Mouse (Mus musculus) thymus, postnatal 0 days (tissue): ENCODE measurements around the gene Zfp14. TPM values are rescaled to one million over a fixed set of nuclear protein-coding genes. Genes with fewer than 3 reads are reported as not detected.

Experiments used
- microRNA-seq: library from miRNA; unstranded; fragments of <30 nt; microRNA quantifications from one replicate; pipeline ENCODE4, GENCODE M21; 2016; ENCODE audit warnings: borderline number of aligned reads
- polyA plus RNA-seq: library from polyadenylated mRNA; unstranded; fragments of >200 nt; fragmentation: Nextera tagmentation; extraction: Ambion mirVana; gene quantifications from 2 replicates; pipeline ENCODE4 v1.2.1, GENCODE M21; 2015

The Zfp14 gene
- polyA plus RNA-seq, 1 experiment from 2014 or later = 2.4 TPM

Small RNA genes within 50 kb of the gene (microRNA-seq; reads per million reads assigned to microRNA genes)
- gene Gm23368 = not detected

Other genes with a start within 250 kb of the Zfp14 start
- gene Zfp790, start 235.3 kb downstream of the Zfp14 start, polyA plus RNA-seq = 10.4 and 11.7 TPM in 2 replicates
- gene Zfp940, start 197.7 kb downstream of the Zfp14 start, polyA plus RNA-seq = 4.6 and 4.8 TPM in 2 replicates
- 3.0 and 3.1 TPM in 2 replicates for gene Zfp420, start 191.4 kb downstream of the Zfp14 start, polyA plus RNA-seq
- gene Zfp27, start 144.8 kb downstream of the Zfp14 start, polyA plus RNA-seq = 6.4 and 6.9 TPM in 2 replicates
- 0.90 and 1.1 TPM in 2 replicates for gene Zfp383, start 143.2 kb downstream of the Zfp14 start, polyA plus RNA-seq
- gene Zfp74, start 97.3 kb downstream of the Zfp14 start, polyA plus RNA-seq = 6.8 and 9.2 TPM in 2 replicates
- gene Zfp568, start 67.4 kb downstream of the Zfp14 start, polyA plus RNA-seq = 3.1 and 4.2 TPM in 2 replicates
- gene Zfp82, start 21.5 kb upstream of the Zfp14 start, polyA plus RNA-seq = 6.8 and 7.1 TPM in 2 replicates
- 1.3 and 1.4 TPM in 2 replicates for gene Gm26920, start 39.0 kb upstream of the Zfp14 start, polyA plus RNA-seq
- 9.2 and 10.6 TPM in 2 replicates for gene Zfp566, start 39.1 kb upstream of the Zfp14 start, polyA plus RNA-seq
- 59.0 and 59.7 TPM in 2 replicates for gene Zfp260, start 43.4 kb upstream of the Zfp14 start, polyA plus RNA-seq
- 10.9 and 13.6 TPM in 2 replicates for gene Zfp382, start 70.6 kb upstream of the Zfp14 start, polyA plus RNA-seq
- 7.6 and 9.6 TPM in 2 replicates for gene Zfp146, start 118.4 kb upstream of the Zfp14 start, polyA plus RNA-seq
- gene Cox7a1, start 132.8 kb upstream of the Zfp14 start, polyA plus RNA-seq = 9.2 and 11.6 TPM in 2 replicates
- 66.9 and 76.2 TPM in 2 replicates for gene Capns1, start 147.4 kb upstream of the Zfp14 start, polyA plus RNA-seq
- gene Polr2i, start 180.6 kb upstream of the Zfp14 start, polyA plus RNA-seq = 134 and 137 TPM in 2 replicates
- 149 and 155 TPM in 2 replicates for gene Tbcb, start 180.9 kb upstream of the Zfp14 start, polyA plus RNA-seq
- gene Ovol3, start 184.3 kb upstream of the Zfp14 start, polyA plus RNA-seq = 0.26 and 0.78 TPM in 2 replicates
- gene Thap8, start 228.7 kb upstream of the Zfp14 start, polyA plus RNA-seq = 0.19 and 0.23 TPM in 2 replicates
- gene Wdr62, start 229.0 kb upstream of the Zfp14 start, polyA plus RNA-seq = 6.4 and 7.8 TPM in 2 replicates
- gene Clip3, start 240.3 kb upstream of the Zfp14 start, polyA plus RNA-seq = 1.2 and 1.9 TPM in 2 replicates